Mouse (Mus musculus) lung, adult 2 months (tissue): Measurements from ENCODE around the gene Diexf.

Experiments used
- CTCF ChIP-seq: fragments of 200-500 bp; IDR thresholded peaks from 2 replicates; pipeline ENCODE4 v1.5.1; 2011; ENCODE audit warnings: mild to moderate bottlenecking, low read length, control low read depth; ENCODE audit not compliant: insufficient read depth
- POLR2A ChIP-seq: fragments of 200-500 bp; IDR thresholded peaks from 2 replicates; pipeline ENCODE4 v1.6.1; 2011; ENCODE audit warnings: low read depth, mild to moderate bottlenecking, control low read depth, low read length, borderline replicate concordance; ENCODE audit errors: extremely low read depth

DNA sequence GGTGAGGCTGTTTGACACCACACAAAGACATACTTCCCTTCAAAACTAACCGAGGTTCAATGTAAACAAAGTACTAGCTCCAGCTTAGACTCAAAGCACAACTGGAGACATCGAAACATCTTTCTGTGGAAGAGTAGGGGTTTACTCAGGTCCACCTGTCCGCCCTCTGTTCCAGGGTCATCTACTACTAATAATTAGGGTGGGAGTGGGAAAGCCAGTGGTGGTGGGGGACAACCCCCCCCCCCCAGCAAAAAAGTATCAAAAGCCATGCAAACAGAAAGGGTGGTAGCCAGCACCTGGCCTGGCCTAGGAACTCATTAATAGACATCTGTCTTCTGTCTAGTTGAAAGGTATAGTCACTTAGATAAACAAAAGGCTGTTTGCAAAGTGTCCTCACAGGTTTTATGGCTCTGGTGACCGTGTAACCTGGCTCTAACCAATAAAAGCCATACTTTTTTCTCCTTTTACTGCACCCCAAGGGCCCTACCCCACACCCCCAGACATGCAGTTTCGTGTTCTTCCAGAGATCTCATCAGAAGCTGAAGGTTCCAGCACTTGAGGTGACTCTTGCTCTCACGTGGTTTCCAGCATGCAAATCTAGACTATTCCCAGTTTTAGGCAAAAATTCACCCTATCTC, 1.4 kb upstream of the Diexf start:
- TF ChIP-seq POLR2A (no peak), CTCF (no peak)
